ENCODE assay signal across 15 mouse cellular contexts in the genomic region with DNA sequence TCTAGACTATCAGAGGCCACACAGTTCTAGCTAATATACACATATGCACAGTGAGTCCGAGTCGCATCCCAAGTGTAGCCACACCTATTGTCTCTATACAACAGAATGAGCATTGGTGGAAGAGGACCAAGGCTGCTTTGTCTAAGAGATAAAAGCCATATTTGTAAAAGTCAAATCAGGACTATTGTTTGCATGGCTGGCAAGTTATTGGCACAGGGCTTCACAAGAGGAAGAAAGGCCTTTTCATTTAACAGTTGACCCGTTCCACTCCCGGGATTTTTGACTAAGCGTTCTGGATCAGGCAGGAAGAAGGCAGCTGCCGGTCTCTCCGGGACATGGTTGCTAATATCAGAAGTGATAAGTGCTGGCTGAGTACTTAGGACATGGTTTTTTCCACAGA. TPM values are rescaled to one million over a fixed set of nuclear protein-coding genes. Genes with fewer than 3 reads are reported as not detected.
DNase-seq lines count a peak whose midpoint lies in the region; ATAC-seq lines count a peak whose summit lies in the region.
"Had no signal": no experiment of that assay in that cellular context is flagged by ENCODE, and none has a peak within 500 bp of the region (broad histone marks: within the 10 kb centered on the region; RNA-seq: fewer than 3 reads in every experiment).

No protein-coding gene starts in this region.

- H3K4me3 ChIP-seq in heart, embryonic 12.5 days = no peak overlapping the region
- H3K4me3 ChIP-seq: embryonic facial prominence, embryonic 12.5 days; forebrain, embryonic 15.5 days; hindbrain, embryonic 15.5 days had no signal

- no peaks in the 10 kb centered on the region for H3K27me3 ChIP-seq in heart, embryonic 12.5 days (replicated peaks)
- H3K27me3 ChIP-seq: embryonic facial prominence, embryonic 12.5 days; forebrain, embryonic 15.5 days; hindbrain, embryonic 15.5 days had no signal

- no peak overlapping the region for H3K27ac ChIP-seq in heart, embryonic 12.5 days (ENCODE audit: poor library complexity, severe bottlenecking)
- H3K27ac ChIP-seq: embryonic facial prominence, embryonic 12.5 days; forebrain, embryonic 15.5 days; hindbrain, embryonic 15.5 days had no signal

- H3K9ac ChIP-seq in heart, embryonic 12.5 days = no peak overlapping the region
- H3K9ac ChIP-seq: embryonic facial prominence, embryonic 12.5 days; forebrain, embryonic 15.5 days; hindbrain, embryonic 15.5 days had no signal

- no peaks in the 10 kb centered on the region for H3K4me1 ChIP-seq in heart, embryonic 12.5 days (replicated peaks)
- H3K4me1 ChIP-seq: embryonic facial prominence, embryonic 12.5 days; forebrain, embryonic 15.5 days; hindbrain, embryonic 15.5 days had no signal

- H3K4me2 ChIP-seq in heart, embryonic 12.5 days = no peak overlapping the region
- H3K4me2 ChIP-seq: embryonic facial prominence, embryonic 12.5 days; forebrain, embryonic 15.5 days; hindbrain, embryonic 15.5 days had no signal

- 62% methylated on average over 7 of the region's 7 CpGs for WGBS in heart, embryonic 12.5 days

- DNase-seq in cerebellum, adult 9-11 months = peak; percentile 1
- DNase-seq in cerebellum, adult 8-10 months = no peak
- DNase-seq in heart, adult 8-10 months (ENCODE audit: low spot score) = peak; percentile 9
- peak; percentile 15 for DNase-seq in layer of hippocampus, adult 9-11 months
- no peak for DNase-seq in layer of hippocampus, adult 18-20 months (ENCODE audit: low spot score in 2 of 2)
- DNase-seq in lung, postnatal 36 days = no peak
- DNase-seq: adrenal gland, postnatal 10 days; cerebellum, adult 18-20 months; cerebellum, postnatal 25 days; gastrocnemius, postnatal 14 days had no signal

- no peaks in the 10 kb centered on the region for H3K36me3 ChIP-seq in heart, embryonic 12.5 days
- H3K36me3 ChIP-seq: embryonic facial prominence, embryonic 12.5 days; forebrain, embryonic 15.5 days; hindbrain, embryonic 15.5 days had no signal

- H3K9me3 ChIP-seq in heart, embryonic 12.5 days (replicated peaks) = no peaks in the 10 kb centered on the region
- H3K9me3 ChIP-seq: embryonic facial prominence, embryonic 12.5 days; forebrain, embryonic 15.5 days; hindbrain, embryonic 15.5 days had no signal

- no peak for ATAC-seq in heart, embryonic 12.5 days (ENCODE audit: insufficient number of reproducible peaks, low FRiP score)
- ATAC-seq: forebrain, embryonic 15.5 days; intestine, embryonic 16.5 days had no signal

RNA-seq across cellular contexts. Expression of a gene that starts 41.8 kb away (rescaled TPM):
- total RNA-seq in heart, adult 8-10 months (2022) = 1 to 10 TPM; 2.5 to 4.5 (median 2.9) TPM
- 6.9 and 7.2 TPM in 2 replicates for polyA plus RNA-seq in heart, embryonic 12.5 days (2016; fragmentation: Nextera tagmentation; extraction: Ambion mirVana)
- total RNA-seq in layer of hippocampus, adult 18-20 months (2021) = 1 to 10 TPM; 1.5 to 1.7 TPM

Comparison
In these comparisons a context has a peak if more than half of its experiments do, and no peak if none do; other contexts are left out.
1. DNase-seq: peak in cerebellum, adult 9-11 months (single experiment), heart, adult 8-10 months (single experiment) and layer of hippocampus, adult 9-11 months (single experiment); none in cerebellum, adult 8-10 months (single experiment), layer of hippocampus, adult 18-20 months (0 of 2) and lung, postnatal 36 days (single experiment).